ENCODE assay signal across 9 mouse cellular contexts in genomic region chr5:137107024-137107423, GRCm38 (mm10). TPM values are rescaled to one million over a fixed set of nuclear protein-coding genes. Genes with fewer than 3 reads are reported as not detected.
DNase-seq lines count a peak whose midpoint lies in the region; ATAC-seq and TF ChIP-seq lines count a peak whose summit lies in the region.
"Had no signal": no experiment of that assay in that cellular context is flagged by ENCODE, and none has a peak within 500 bp of the region (broad histone marks: within the 10 kb centered on the region; RNA-seq: fewer than 3 reads in every experiment).

No protein-coding gene starts in this region.

- peaks cover 16% of the 10 kb centered on the region for H3K4me1 ChIP-seq in hindbrain, embryonic 10.5 days (replicated peaks)
- peaks cover 9% of the 10 kb centered on the region for H3K4me1 ChIP-seq in hindbrain, embryonic 12.5 days
- peaks cover 8% of the 10 kb centered on the region; the same call in 1 of the 2 replicates for H3K4me1 ChIP-seq in midbrain, embryonic 13.5 days (replicated peaks)

- H3K4me2 ChIP-seq in hindbrain, embryonic 12.5 days (replicated peaks) = no peak overlapping the region
- no peak overlapping the region for H3K4me2 ChIP-seq in midbrain, embryonic 13.5 days (replicated peaks)

- H3K4me3 ChIP-seq in hindbrain, embryonic 10.5 days = no peak overlapping the region; the same call in 1 of the 2 replicates
- no peak overlapping the region for H3K4me3 ChIP-seq in hindbrain, embryonic 12.5 days
- peak overlapping the region; percentile 30; the same call in 1 of the 2 replicates for H3K4me3 ChIP-seq in gastrocnemius, adult 2 months
- H3K4me3 ChIP-seq in midbrain, embryonic 13.5 days (replicated peaks) = no peak overlapping the region

- no peak overlapping the region for H3K27ac ChIP-seq in hindbrain, embryonic 10.5 days
- no peak overlapping the region for H3K27ac ChIP-seq in hindbrain, embryonic 12.5 days
- H3K27ac ChIP-seq in gastrocnemius, adult 2 months = no peak overlapping the region
- no peak overlapping the region for H3K27ac ChIP-seq in midbrain, embryonic 13.5 days

- intact Hi-C loops in gastrocnemius, adult 2 months (cut with DNase I) = loop anchor here (1.0 kb wide), 1 partner anchor 45 kb away; no protein-coding TSS in a partner anchor
- intact Hi-C loops in left cerebral cortex, postnatal 25 days (cut with DNase I) = loop anchor here (1.0 to 5.0 kb wide), 3 partner anchors 45 to 175 kb away; no protein-coding TSS in a partner anchor

- no peak; the same call in 1 of the 2 replicates for ATAC-seq in hindbrain, embryonic 12.5 days (ENCODE audit: low FRiP score)
- ATAC-seq in midbrain, embryonic 13.5 days = peak; percentile 48

- peaks cover 7% of the 10 kb centered on the region; the same call in 1 of the 2 replicates for H3K36me3 ChIP-seq in hindbrain, embryonic 10.5 days
- H3K36me3 ChIP-seq in hindbrain, embryonic 12.5 days = no peaks in the 10 kb centered on the region
- H3K36me3 ChIP-seq in midbrain, embryonic 13.5 days = no peaks in the 10 kb centered on the region

- 0 out of 2 replicates have a peak, but pooled peaks cover 5% of the 10 kb centered on the region for H3K9me3 ChIP-seq in hindbrain, embryonic 10.5 days
- no peaks in the 10 kb centered on the region for H3K9me3 ChIP-seq in hindbrain, embryonic 12.5 days (replicated peaks)
- no peaks in the 10 kb centered on the region for H3K9me3 ChIP-seq in midbrain, embryonic 13.5 days

- no peaks in the 10 kb centered on the region for H3K27me3 ChIP-seq in hindbrain, embryonic 10.5 days (ENCODE audit: insufficient read depth, poor library complexity, severe bottlenecking)
- H3K27me3 ChIP-seq in hindbrain, embryonic 12.5 days = 0 out of 2 replicates have a peak, but pooled peaks cover 2% of the 10 kb centered on the region
- H3K27me3 ChIP-seq in midbrain, embryonic 13.5 days = no peaks in the 10 kb centered on the region
- H3K27me3 ChIP-seq: Patski had no signal

- no peak overlapping the region for H3K9ac ChIP-seq in hindbrain, embryonic 12.5 days
- H3K9ac ChIP-seq in midbrain, embryonic 13.5 days (replicated peaks) = no peak overlapping the region

- peak; percentile 80 for DNase-seq in hindbrain, embryonic 10.5 days (ENCODE audit: low spot score)
- DNase-seq in cerebellum, postnatal 4 days (ENCODE audit: low spot score in 2 of 2) = peak; percentile 77 to 87
- peak; percentile 81 for DNase-seq in gastrocnemius, adult 2 months
- DNase-seq in hindlimb bud, embryonic 11.5 days (ENCODE audit: extremely low spot score, low read depth, low spot score) = peak; percentile 86
- DNase-seq in left cerebral cortex, postnatal 25 days (ENCODE audit: low spot score in 2 of 2) = peak; percentile 87 to 91
- DNase-seq in spleen, postnatal 10 days (ENCODE audit: low spot score in 2 of 2) = peak; percentile 78 to 87

- peak; percentile 86 for TF ChIP-seq CTCF in gastrocnemius, adult 2 months (IDR thresholded peaks at IDR 0.05)

- WGBS in hindbrain, embryonic 10.5 days = 10% methylated on average over 6 of the region's 6 CpGs
- WGBS in hindbrain, embryonic 12.5 days = 9% methylated on average over 6 of the region's 6 CpGs
- WGBS in midbrain, embryonic 13.5 days = 6% methylated on average over 6 of the region's 6 CpGs

RNA-seq across cellular contexts. Expression of gene Trim56, which starts 9.0 kb away (rescaled TPM):
- 5.2 and 5.4 TPM in 2 replicates for polyA plus RNA-seq in hindbrain, embryonic 10.5 days (2016; fragmentation: Nextera tagmentation; extraction: Ambion mirVana)
- 4.2 and 5.7 TPM in 2 replicates for polyA plus RNA-seq in hindbrain, embryonic 12.5 days (2016; fragmentation: Nextera tagmentation; extraction: Ambion mirVana)
- total RNA-seq in gastrocnemius, adult 2 months (2021) = 1 to 10 TPM; 7.5 to 9.3 TPM
- total RNA-seq in left cerebral cortex, postnatal 25 days (2021) = 1 to 10 TPM; 3.0 to 3.9 TPM
- 2.6 and 4.2 TPM in 2 replicates for polyA plus RNA-seq in midbrain, embryonic 13.5 days (2015; fragmentation: Nextera tagmentation; extraction: Ambion mirVana)

RNA-seq across cellular contexts. Expression of gene Serpine1, which starts 35.0 kb away (rescaled TPM):
- not detected in 2 replicates for polyA plus RNA-seq in hindbrain, embryonic 10.5 days (2016; fragmentation: Nextera tagmentation; extraction: Ambion mirVana)
- 0.10 TPM in 1 of 2 replicates, not detected in the other for polyA plus RNA-seq in hindbrain, embryonic 12.5 days (2016; fragmentation: Nextera tagmentation; extraction: Ambion mirVana)
- total RNA-seq in gastrocnemius, adult 2 months (2021) = 1 to 10 TPM; 2.5 to 2.8 TPM
- under 1 TPM; 0.55 to 0.99 TPM for total RNA-seq in left cerebral cortex, postnatal 25 days (2021)
- 0.17 TPM in 1 of 2 replicates, not detected in the other for polyA plus RNA-seq in midbrain, embryonic 13.5 days (2015; fragmentation: Nextera tagmentation; extraction: Ambion mirVana)

RNA-seq across cellular contexts. Expression of gene Muc3, which starts 42.1 kb away (rescaled TPM):
- polyA plus RNA-seq in hindbrain, embryonic 10.5 days (2016; fragmentation: Nextera tagmentation; extraction: Ambion mirVana) = not detected in 2 replicates
- polyA plus RNA-seq in hindbrain, embryonic 12.5 days (2016; fragmentation: Nextera tagmentation; extraction: Ambion mirVana) = not detected in 2 replicates
- not detected for total RNA-seq in gastrocnemius, adult 2 months (2021)
- not detected for total RNA-seq in left cerebral cortex, postnatal 25 days (2021)
- polyA plus RNA-seq in midbrain, embryonic 13.5 days (2015; fragmentation: Nextera tagmentation; extraction: Ambion mirVana) = not detected in 2 replicates
- polyA plus RNA-seq: Patski had no signal
